Mouse (Mus musculus) midbrain, embryonic 16.5 days (tissue): Measurements from ENCODE around the gene Dek. TPM values are rescaled to one million over a fixed set of nuclear protein-coding genes. Genes with fewer than 3 reads are reported as not detected.

ENCODE experiments used
- ATAC-seq: fragments of 200-750 bp; cut with Nextera tagmentation; 2 replicates; pipeline ENCODE4 v1.8.0; 2017; ENCODE audit warnings: moderate TSS enrichment
- H3K27ac ChIP-seq: fragments of 300-500 bp; sonication (generic); 2 replicates; pipeline ENCODE4 v1.5.1; 2014; ENCODE audit warnings: mild to moderate bottlenecking, low read length, mixed read lengths
- H3K27me3 ChIP-seq: fragments of 300-500 bp; sonication (generic); 2 replicates; pipeline ENCODE4 v1.6.1; 2014; ENCODE audit warnings: low read depth, low read length, mixed read lengths; ENCODE audit not compliant: control insufficient read depth, insufficient read depth
- H3K36me3 ChIP-seq: fragments of 300-500 bp; sonication (generic); 2 replicates; pipeline ENCODE4 v1.6.1; 2014; ENCODE audit warnings: mild to moderate bottlenecking, low read length, moderate library complexity, mixed read lengths; ENCODE audit not compliant: control insufficient read depth, insufficient read depth
- H3K4me1 ChIP-seq: fragments of 300-500 bp; sonication (generic); 2 replicates; pipeline ENCODE4 v1.6.1; 2014; ENCODE audit warnings: mild to moderate bottlenecking, low read length, mixed read lengths; ENCODE audit not compliant: control insufficient read depth, insufficient read depth
- H3K4me2 ChIP-seq: fragments of 300-500 bp; sonication (generic); 2 replicates; pipeline ENCODE4 v1.6.1; 2014; ENCODE audit warnings: mild to moderate bottlenecking, low read length, mixed read lengths
- H3K4me3 ChIP-seq: fragments of 300-500 bp; sonication (generic); 2 replicates; pipeline ENCODE4 v1.5.1; 2014; ENCODE audit warnings: low read depth, mild to moderate bottlenecking, low read length, moderate library complexity, mixed read lengths
- H3K9ac ChIP-seq: fragments of 300-500 bp; sonication (generic); 2 replicates; pipeline ENCODE4 v1.6.1; 2014; ENCODE audit warnings: low read depth, low read length, mixed read lengths
- H3K9me3 ChIP-seq: fragments of 300-500 bp; sonication (generic); replicated peaks from 2 replicates; pipeline ENCODE4 v1.6.1; 2014; ENCODE audit warnings: mild to moderate bottlenecking, low read length, mixed read lengths; ENCODE audit not compliant: control insufficient read depth, poor library complexity, severe bottlenecking
- WGBS: fragments of 180-500 bp; shearing (Covaris S2); extraction: QIAGEN DNeasy Blood & Tissue Kit; methylation state at CpG from one replicate; pipeline ENCODE4 v1.1.7; 2014; 5-methylcytosine and 5-hydroxymethylcytosine counted together
- polyA plus RNA-seq: library from polyadenylated mRNA; unstranded; fragments of >200 nt; fragmentation: Nextera tagmentation; extraction: Ambion mirVana; gene quantifications from 2 replicates; pipeline ENCODE4 v1.2.1, GENCODE M21; 2015

The Dek gene
- polyA plus RNA-seq, 1 experiment from 2014 or later: 94.8 TPM

GRCm38 (mm10) chr13:47037946-47038345 lies 68.1 kb downstream of the Dek start:
- Histone ChIP-seq H3K27me3 (no peaks in the 10 kb centered on the region), H3K4me2 (no peak overlapping the region), H3K27ac (no peak overlapping the region), H3K36me3 (no peaks in the 10 kb centered on the region), H3K9ac (no peak overlapping the region), H3K4me1 (peaks cover 3% of the 10 kb centered on the region; the same call in 1 of the 2 replicates), H3K4me3 (no peak overlapping the region), H3K9me3 (no peaks in the 10 kb centered on the region)
- no peak for ATAC-seq
- 71% methylated on average over 6 of the region's 6 CpGs for WGBS

Other genes with a start within 250 kb of the Dek start
- gene Kif13a, start 176.3 kb downstream of the Dek start, polyA plus RNA-seq: 7.2 and 7.6 TPM in 2 replicates
- gene Nhlrc1, start 91.4 kb downstream of the Dek start, polyA plus RNA-seq: 19.3 and 19.9 TPM in 2 replicates
- 22.2 and 26.0 TPM in 2 replicates for gene Kdm1b, start 62.7 kb downstream of the Dek start, polyA plus RNA-seq
- 19.6 and 20.7 TPM in 2 replicates for gene Tpmt, start 61.5 kb downstream of the Dek start, polyA plus RNA-seq
- 0.92 and 1.0 TPM in 2 replicates for gene Rnf144b, start 16.5 kb upstream of the Dek start, polyA plus RNA-seq